Mouse (Mus musculus): ENCODE results near the gene Loxl1.

- TF ChIP-seq CTCF (conservative IDR thresholded peaks at IDR 0.05 in 1 of 2, IDR thresholded peaks at IDR 0.05 in 1 of 2; ENCODE audit: low read depth in 2 of 2, low read length in 2 of 2) (no peak), UBTF (IDR thresholded peaks at IDR 0.05; ENCODE audit: low read depth, low read length) (no peak), EP300 (IDR thresholded peaks at IDR 0.05; ENCODE audit: low read length) (no peak), USF1 (IDR thresholded peaks at IDR 0.05; ENCODE audit: low read depth, low read length) (no peak), ZNF384 (IDR thresholded peaks at IDR 0.05; ENCODE audit: low read depth, low read length) (no peak), PAX5 (IDR thresholded peaks at IDR 0.05; ENCODE audit: low read length) (no peak), MEF2A (IDR thresholded peaks at IDR 0.05; ENCODE audit: borderline replicate concordance, low read depth, low read length) (no peak), POLR2A (IDR thresholded peaks at IDR 0.05; ENCODE audit: low read depth, low read length) (no peak), MXI1 (IDR thresholded peaks at IDR 0.05; ENCODE audit: low read depth, low read length) (no peak), SMC3 (IDR thresholded peaks at IDR 0.05; ENCODE audit: low read depth, low read length) (no peak)
Observed at GRCm38 (mm10) chr9:58274626-58275025, 38.4 kb downstream of the Loxl1 start.

Measured in CH12.LX (cell line).